Mouse (Mus musculus): Measurements from ENCODE around the gene Spata20. TPM values are rescaled to one million over a fixed set of nuclear protein-coding genes. Genes with fewer than 3 reads are reported as not detected.
A peak's percentile ranks its signal among the peaks of the same experiment; 100 is the strongest.

Spata20 gene
- polyA plus RNA-seq, 1 experiment from 2014 or later, result 0.38 TPM

DNA sequence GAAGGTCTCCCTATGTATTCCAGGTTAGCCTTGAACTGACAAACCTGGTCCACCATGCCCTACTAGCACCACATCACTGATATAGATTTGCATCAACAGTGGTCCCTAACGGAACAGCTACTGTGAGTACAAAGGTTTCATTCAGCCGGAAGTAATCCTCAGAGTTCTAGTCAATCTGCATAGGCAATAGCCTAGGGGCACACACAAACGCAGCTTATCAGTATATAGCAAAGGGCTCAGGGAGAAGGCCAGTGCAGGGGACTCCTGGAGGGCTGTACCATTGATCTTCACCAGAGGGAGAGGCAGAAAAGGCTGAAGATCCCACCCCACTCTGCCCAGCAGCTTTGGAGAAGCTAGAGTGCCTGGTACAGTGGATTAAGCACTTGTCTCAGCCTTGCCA is 39.0 kb downstream of the Spata20 start:
- H3K27ac ChIP-seq (ENCODE audit: low read length), result no peak overlapping the region

DNA sequence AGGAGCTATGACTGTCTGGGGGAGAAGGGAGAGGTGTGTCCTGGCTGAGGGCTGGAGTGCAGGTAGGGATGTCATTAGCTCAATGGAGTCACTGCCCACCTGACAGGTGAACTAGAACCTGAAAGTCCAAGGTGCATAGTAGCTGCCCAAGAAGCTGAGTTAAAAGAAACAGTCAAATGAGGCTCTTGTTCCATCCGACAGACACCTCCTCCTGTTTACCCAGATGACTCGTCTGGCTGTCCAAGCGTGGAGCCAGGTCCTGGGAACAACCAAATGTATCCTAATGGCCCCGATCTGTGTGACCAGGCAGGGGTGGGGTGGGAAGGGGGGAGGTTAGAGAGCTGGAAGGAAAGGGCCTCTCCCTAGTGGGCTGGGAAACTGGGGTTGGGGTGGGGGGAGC is 40.7 kb downstream of the Spata20 start:
- no peak overlapping the region for H3K4me2 ChIP-seq (ENCODE audit: low read length)
- 60% methylated on average over 4 of the region's 4 CpGs for WGBS

More for the DNA sequence above, 39.0 kb downstream of the Spata20 start:
- Histone ChIP-seq H3K36me3 (ENCODE audit: control insufficient read depth, insufficient read depth) (no peaks in the 10 kb centered on the region), H3K4me3 (replicated peaks; ENCODE audit: low read length) (no peak overlapping the region), H3K9ac (replicated peaks; ENCODE audit: low read depth, low read length) (no peak overlapping the region), H3K4me2 (ENCODE audit: low read length) (no peak overlapping the region), H3K27me3 (replicated peaks; ENCODE audit: control insufficient read depth, insufficient read depth, low read length) (no peaks in the 10 kb centered on the region), H3K4me1 (replicated peaks; ENCODE audit: control insufficient read depth, insufficient read depth, low read length) (peaks cover 22% of the 10 kb centered on the region), H3K9me3 (ENCODE audit: control insufficient read depth, low read length) (no peaks in the 10 kb centered on the region)
- 11% methylated on average over 3 of the region's 3 CpGs for WGBS
- no peak for ATAC-seq

DNA sequence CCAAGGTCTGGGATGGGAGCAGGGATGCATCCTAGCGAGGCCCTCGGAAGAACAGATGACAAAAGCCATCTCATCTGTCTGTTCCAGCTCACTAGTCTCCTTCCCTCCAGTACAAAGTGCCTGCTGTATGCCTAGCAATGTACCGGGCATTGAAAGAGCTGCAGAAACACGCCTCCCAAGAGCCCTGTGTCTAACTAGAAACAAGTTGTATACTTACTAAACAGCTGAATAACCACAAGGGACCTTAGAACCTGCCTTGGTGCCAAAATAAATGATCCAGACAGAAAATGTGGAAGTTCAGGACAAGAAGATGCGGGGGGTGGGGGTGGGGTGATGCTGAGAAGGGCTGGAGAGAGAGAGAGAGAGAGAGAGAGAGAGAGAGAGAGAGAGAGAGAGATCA is 41.1 kb downstream of the Spata20 start:
- Histone ChIP-seq H3K4me1 (replicated peaks; ENCODE audit: control insufficient read depth, insufficient read depth, low read length) (peaks cover 24% of the 10 kb centered on the region), H3K4me2 (ENCODE audit: low read length) (no peak overlapping the region), H3K27ac (ENCODE audit: low read length) (no peak overlapping the region), H3K4me3 (replicated peaks; ENCODE audit: low read length) (no peak overlapping the region), H3K9me3 (ENCODE audit: control insufficient read depth, low read length) (no peaks in the 10 kb centered on the region), H3K9ac (replicated peaks; ENCODE audit: low read depth, low read length) (no peak overlapping the region), H3K27me3 (replicated peaks; ENCODE audit: control insufficient read depth, insufficient read depth, low read length) (no peaks in the 10 kb centered on the region), H3K36me3 (ENCODE audit: control insufficient read depth, insufficient read depth) (no peaks in the 10 kb centered on the region)
- 60% methylated on average over 5 of the region's 5 CpGs for WGBS
- ATAC-seq, result no peak

More for the DNA sequence above, 40.7 kb downstream of the Spata20 start:
- no peak overlapping the region for H3K9ac ChIP-seq (replicated peaks; ENCODE audit: low read depth, low read length)
- peaks cover 26% of the 10 kb centered on the region for H3K4me1 ChIP-seq (replicated peaks; ENCODE audit: control insufficient read depth, insufficient read depth, low read length)
- H3K27me3 ChIP-seq (replicated peaks; ENCODE audit: control insufficient read depth, insufficient read depth, low read length), result no peaks in the 10 kb centered on the region
- no peak for ATAC-seq
- H3K9me3 ChIP-seq (ENCODE audit: control insufficient read depth, low read length), result no peaks in the 10 kb centered on the region
- H3K4me3 ChIP-seq (replicated peaks; ENCODE audit: low read length), result no peak overlapping the region
- H3K36me3 ChIP-seq (ENCODE audit: control insufficient read depth, insufficient read depth), result no peaks in the 10 kb centered on the region
- H3K27ac ChIP-seq (ENCODE audit: low read length), result no peak overlapping the region

DNA sequence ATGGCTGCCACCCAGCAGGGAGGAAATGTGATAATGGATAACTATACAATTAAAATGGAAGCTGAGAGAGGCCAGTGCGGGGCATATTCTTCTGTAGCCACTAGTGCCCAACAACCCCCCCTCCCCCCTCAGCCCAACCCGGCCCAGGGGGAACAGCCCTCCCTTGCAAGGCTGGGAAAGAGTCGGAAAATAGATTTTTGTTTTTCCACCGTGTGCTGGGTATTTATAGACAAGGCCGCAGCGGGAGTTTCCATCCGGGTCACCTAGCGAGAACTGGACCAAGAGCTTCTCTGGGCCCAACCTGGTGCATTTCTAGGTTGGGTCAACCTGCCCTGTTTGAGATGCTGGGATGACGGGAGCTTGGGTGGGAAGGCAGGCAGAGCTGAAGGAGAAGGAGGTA is 44.2 kb downstream of the Spata20 start:
- no peaks in the 10 kb centered on the region for H3K27me3 ChIP-seq (replicated peaks; ENCODE audit: control insufficient read depth, insufficient read depth, low read length)
- no peak for ATAC-seq
- H3K4me2 ChIP-seq (ENCODE audit: low read length), result no peak overlapping the region
- no peak overlapping the region for H3K4me3 ChIP-seq (replicated peaks; ENCODE audit: low read length)
- H3K4me1 ChIP-seq (replicated peaks; ENCODE audit: control insufficient read depth, insufficient read depth, low read length), result peaks cover 13% of the 10 kb centered on the region
- H3K36me3 ChIP-seq (ENCODE audit: control insufficient read depth, insufficient read depth), result no peaks in the 10 kb centered on the region
- no peak overlapping the region for H3K27ac ChIP-seq (ENCODE audit: low read length)
- no peaks in the 10 kb centered on the region for H3K9me3 ChIP-seq (ENCODE audit: control insufficient read depth, low read length)
- no peak overlapping the region for H3K9ac ChIP-seq (replicated peaks; ENCODE audit: low read depth, low read length)
- WGBS, result 51% methylated on average over 9 of the region's 9 CpGs

DNA sequence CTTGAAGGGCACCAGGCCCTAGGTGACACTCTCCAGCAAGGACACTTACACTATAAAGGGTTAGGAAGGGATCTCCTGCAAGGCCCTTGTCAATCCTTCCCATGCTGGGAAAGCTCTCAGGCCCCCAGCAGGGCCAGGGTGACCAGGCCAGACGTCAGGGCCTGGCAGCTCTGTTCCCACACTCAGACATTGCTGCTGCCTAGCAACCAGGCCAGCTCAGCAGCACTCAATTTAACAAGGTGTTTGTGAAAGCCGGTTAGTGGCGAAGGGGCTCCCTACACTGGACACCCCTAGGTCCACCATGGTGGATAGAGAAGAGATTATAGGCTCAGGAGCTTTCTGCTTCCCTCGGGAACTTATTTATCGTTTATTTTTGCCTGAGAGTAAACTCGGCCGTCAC is 44.9 kb downstream of the Spata20 start:
- H3K36me3 ChIP-seq (ENCODE audit: control insufficient read depth, insufficient read depth), result no peaks in the 10 kb centered on the region
- no peak overlapping the region for H3K4me3 ChIP-seq (replicated peaks; ENCODE audit: low read length)
- ATAC-seq, result no peak
- no peaks in the 10 kb centered on the region for H3K9me3 ChIP-seq (ENCODE audit: control insufficient read depth, low read length)
- H3K27ac ChIP-seq (ENCODE audit: low read length), result no peak overlapping the region
- H3K9ac ChIP-seq (replicated peaks; ENCODE audit: low read depth, low read length), result no peak overlapping the region
- H3K4me1 ChIP-seq (replicated peaks; ENCODE audit: control insufficient read depth, insufficient read depth, low read length), result peaks cover 13% of the 10 kb centered on the region
- no peaks in the 10 kb centered on the region for H3K27me3 ChIP-seq (replicated peaks; ENCODE audit: control insufficient read depth, insufficient read depth, low read length)
- no peak overlapping the region for H3K4me2 ChIP-seq (ENCODE audit: low read length)
- WGBS, result 30% methylated on average over 7 of the region's 7 CpGs

DNA sequence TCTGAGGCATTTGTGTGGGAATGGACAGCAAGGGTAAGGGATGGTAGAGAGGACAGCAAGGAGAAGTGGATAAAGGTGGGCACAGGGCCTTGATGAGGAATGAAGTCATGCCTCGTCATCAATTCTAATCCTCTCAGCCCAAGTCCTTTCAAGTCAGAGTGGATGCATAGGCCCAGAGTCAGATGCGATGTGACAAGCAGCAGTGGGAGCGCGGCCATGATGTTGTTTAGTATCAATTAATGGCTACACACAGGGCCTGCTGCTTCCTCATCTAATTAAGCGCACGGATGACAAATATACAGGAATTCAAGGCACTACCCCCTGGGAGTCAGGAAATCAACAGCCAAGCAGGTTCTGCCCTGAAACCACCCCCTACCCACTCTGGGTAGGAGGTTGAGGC is 45.6 kb downstream of the Spata20 start:
- Histone ChIP-seq H3K9me3 (ENCODE audit: control insufficient read depth, low read length) (no peaks in the 10 kb centered on the region), H3K4me1 (replicated peaks; ENCODE audit: control insufficient read depth, insufficient read depth, low read length) (peaks cover 13% of the 10 kb centered on the region), H3K9ac (replicated peaks; ENCODE audit: low read depth, low read length) (no peak overlapping the region), H3K27ac (ENCODE audit: low read length) (no peak overlapping the region), H3K36me3 (ENCODE audit: control insufficient read depth, insufficient read depth) (no peaks in the 10 kb centered on the region), H3K4me3 (replicated peaks; ENCODE audit: low read length) (no peak overlapping the region), H3K27me3 (replicated peaks; ENCODE audit: control insufficient read depth, insufficient read depth, low read length) (no peaks in the 10 kb centered on the region), H3K4me2 (ENCODE audit: low read length) (no peak overlapping the region)
- 51% methylated on average over 6 of the region's 6 CpGs for WGBS
- ATAC-seq, result no peak

DNA sequence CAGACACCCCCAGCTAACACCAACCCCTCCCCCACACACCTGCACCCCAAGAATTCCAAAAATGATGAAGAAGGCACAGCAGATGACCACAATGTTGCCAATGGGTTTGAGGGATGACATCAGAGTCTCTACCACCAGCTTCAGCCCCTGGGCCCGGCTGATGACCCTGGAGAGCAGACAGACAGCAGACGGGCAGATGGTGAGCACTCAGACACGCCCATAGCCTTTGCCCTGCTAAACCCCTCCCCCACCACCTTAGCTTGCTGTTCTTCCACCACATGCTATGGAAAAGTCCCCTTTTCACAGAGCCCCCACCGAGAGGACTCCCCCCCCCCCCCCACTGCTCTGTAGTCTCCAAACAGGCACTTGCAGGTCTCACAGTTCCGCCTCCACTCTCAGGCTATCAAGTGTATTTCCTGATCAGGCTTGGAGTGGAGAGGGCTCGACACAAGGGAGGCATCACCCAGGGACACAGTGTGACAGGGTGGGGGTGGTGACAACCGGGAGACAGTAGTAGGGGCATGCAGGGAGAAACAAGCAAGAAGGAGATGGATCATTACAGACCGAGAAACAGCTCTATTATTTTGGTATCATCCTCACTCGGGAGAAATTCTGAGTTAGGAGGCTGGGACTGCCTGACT is 56.8 kb downstream of the Spata20 start:
- no peak for ATAC-seq

More for the DNA sequence above, 56.8 kb downstream of the Spata20 start:
- Histone ChIP-seq H3K36me3 (ENCODE audit: control insufficient read depth, insufficient read depth) (no peaks in the 10 kb centered on the region), H3K4me2 (ENCODE audit: low read length) (no peak overlapping the region), H3K9me3 (ENCODE audit: control insufficient read depth, low read length) (no peaks in the 10 kb centered on the region), H3K4me3 (replicated peaks; ENCODE audit: low read length) (no peak overlapping the region), H3K4me1 (replicated peaks; ENCODE audit: control insufficient read depth, insufficient read depth, low read length) (peaks cover 24% of the 10 kb centered on the region), H3K27me3 (replicated peaks; ENCODE audit: control insufficient read depth, insufficient read depth, low read length) (no peaks in the 10 kb centered on the region), H3K27ac (ENCODE audit: low read length) (peak overlapping the region; percentile 16; the same call in 1 of the 2 replicates), H3K9ac (replicated peaks; ENCODE audit: low read depth, low read length) (no peak overlapping the region)
- WGBS, result 35% methylated on average over 9 of the region's 9 CpGs

Other genes starting within 250 kb of the Spata20 start
- 3.5 and 5.3 TPM in 2 replicates for gene Wfikkn2, start 240.2 kb downstream of the Spata20 start, polyA plus RNA-seq (2015; fragmentation: Nextera tagmentation; extraction: Ambion mirVana)
- gene Gm21885, start 204.3 kb downstream of the Spata20 start, polyA plus RNA-seq (2015; fragmentation: Nextera tagmentation; extraction: Ambion mirVana), result 0.38 and 0.66 TPM in 2 replicates
- 152 and 163 TPM in 2 replicates for gene Luc7l3, start 164.2 kb downstream of the Spata20 start, polyA plus RNA-seq (2015; fragmentation: Nextera tagmentation; extraction: Ambion mirVana)
- gene Ankrd40, start 158.2 kb downstream of the Spata20 start, polyA plus RNA-seq (2015; fragmentation: Nextera tagmentation; extraction: Ambion mirVana), result 8.6 and 11.4 TPM in 2 replicates
- gene Abcc3, start 93.2 kb downstream of the Spata20 start, polyA plus RNA-seq (2015; fragmentation: Nextera tagmentation; extraction: Ambion mirVana), result 0.18 and 0.55 TPM in 2 replicates
- 5.4 and 12.1 TPM in 2 replicates for gene Cacna1g, start 12.0 kb downstream of the Spata20 start, polyA plus RNA-seq (2015; fragmentation: Nextera tagmentation; extraction: Ambion mirVana)
- 0.26 and 0.35 TPM in 2 replicates for gene Epn3, start 13.8 kb upstream of the Spata20 start, polyA plus RNA-seq (2015; fragmentation: Nextera tagmentation; extraction: Ambion mirVana)
- 1.9 and 2.6 TPM in 2 replicates for gene Mycbpap, start 35.6 kb upstream of the Spata20 start, polyA plus RNA-seq (2015; fragmentation: Nextera tagmentation; extraction: Ambion mirVana)
- gene Rsad1, start 63.1 kb upstream of the Spata20 start, polyA plus RNA-seq (2015; fragmentation: Nextera tagmentation; extraction: Ambion mirVana), result 6.6 and 6.7 TPM in 2 replicates
- 0.24 and 0.52 TPM in 2 replicates for gene Chad, start 78.9 kb upstream of the Spata20 start, polyA plus RNA-seq (2015; fragmentation: Nextera tagmentation; extraction: Ambion mirVana)
- gene Acsf2, start 115.7 kb upstream of the Spata20 start, polyA plus RNA-seq (2015; fragmentation: Nextera tagmentation; extraction: Ambion mirVana), result 0.98 and 1.2 TPM in 2 replicates
- gene Lrrc59, start 143.6 kb upstream of the Spata20 start, polyA plus RNA-seq (2015; fragmentation: Nextera tagmentation; extraction: Ambion mirVana), result 162 and 166 TPM in 2 replicates
- gene Mrpl27, start 167.6 kb upstream of the Spata20 start, polyA plus RNA-seq (2015; fragmentation: Nextera tagmentation; extraction: Ambion mirVana), result 103 and 114 TPM in 2 replicates
- 8.2 and 8.9 TPM in 2 replicates for gene Eme1, start 167.8 kb upstream of the Spata20 start, polyA plus RNA-seq (2015; fragmentation: Nextera tagmentation; extraction: Ambion mirVana)
- 8.1 and 8.2 TPM in 2 replicates for gene Xylt2, start 191.3 kb upstream of the Spata20 start, polyA plus RNA-seq (2015; fragmentation: Nextera tagmentation; extraction: Ambion mirVana)
- not detected in 2 replicates for gene Gm11541, start 218.3 kb upstream of the Spata20 start, polyA plus RNA-seq (2015; fragmentation: Nextera tagmentation; extraction: Ambion mirVana)